Mouse (Mus musculus): Measurements from ENCODE around the gene D6Ertd527e. TPM values are rescaled to one million over a fixed set of nuclear protein-coding genes. Genes with fewer than 3 reads are reported as not detected.

D6Ertd527e gene
- polyA plus RNA-seq, 2 experiments, result 0.56 to 1.6 TPM

DNA sequence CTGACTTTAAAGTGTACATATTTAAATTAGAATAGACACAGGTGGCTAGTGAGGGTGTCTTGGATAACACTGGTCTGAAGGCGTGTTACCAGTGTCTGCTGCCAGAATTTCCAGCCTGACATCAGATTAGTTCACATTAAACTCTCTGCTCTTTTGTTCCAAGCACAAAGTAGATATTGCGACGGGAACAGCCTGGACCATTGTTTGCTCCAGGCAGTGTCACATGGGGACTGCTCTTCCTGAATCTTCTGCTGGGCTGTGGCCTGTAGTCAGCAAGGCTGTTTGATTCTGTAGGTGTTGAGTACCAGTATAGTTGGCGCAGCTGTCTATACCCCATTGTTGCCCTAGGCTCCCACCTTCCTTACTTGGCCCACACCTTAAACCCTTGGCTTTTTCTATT lies 19.4 kb downstream of the D6Ertd527e start:
- 91% methylated on average over 4 of the region's 4 CpGs for WGBS
- no peaks in the 10 kb centered on the region for H3K9me3 ChIP-seq (ENCODE audit: control insufficient read depth, low read length)
- H3K27ac ChIP-seq (replicated peaks; ENCODE audit: low read depth, low read length), result no peak overlapping the region
- H3K4me2 ChIP-seq (replicated peaks; ENCODE audit: low read depth, low read length, severe bottlenecking), result no peak overlapping the region
- no peak overlapping the region for H3K9ac ChIP-seq (ENCODE audit: low read depth, low read length, severe bottlenecking)
- H3K4me3 ChIP-seq (replicated peaks; ENCODE audit: low read length), result no peak overlapping the region
- no peaks in the 10 kb centered on the region; the same call in 1 of the 2 replicates for H3K4me1 ChIP-seq (ENCODE audit: control insufficient read depth, insufficient read depth, low read length)
- H3K36me3 ChIP-seq (ENCODE audit: control insufficient read depth, insufficient read depth, low read length), result no peaks in the 10 kb centered on the region
- ATAC-seq (ENCODE audit: low FRiP score, low read depth) (no peak), DNase-seq (ENCODE audit: low spot score) (no peak)
- H3K27me3 ChIP-seq (ENCODE audit: control insufficient read depth, insufficient read depth, low read length), result no peaks in the 10 kb centered on the region
- TF ChIP-seq POLR2A (IDR thresholded peaks at IDR 0.05; ENCODE audit: borderline replicate concordance, extremely low read depth, insufficient read depth, insufficient read length), result no peak

- 56% methylated on average over 8 of the region's 8 CpGs for WGBS
- ATAC-seq (ENCODE audit: low FRiP score, low read depth), result no peak
- peaks cover 3% of the 10 kb centered on the region; the same call in 1 of the 2 replicates for H3K9me3 ChIP-seq (ENCODE audit: control insufficient read depth, low read length)
- no peak overlapping the region for H3K9ac ChIP-seq (ENCODE audit: low read depth, low read length, severe bottlenecking)
- no peaks in the 10 kb centered on the region for H3K27me3 ChIP-seq (ENCODE audit: control insufficient read depth, insufficient read depth, low read length)
- H3K36me3 ChIP-seq (ENCODE audit: control insufficient read depth, insufficient read depth, low read length), result no peaks in the 10 kb centered on the region
- no peak for TF ChIP-seq POLR2A (IDR thresholded peaks at IDR 0.05; ENCODE audit: borderline replicate concordance, extremely low read depth, insufficient read depth, insufficient read length)
- no peak for DNase-seq (ENCODE audit: low spot score)
- no peak overlapping the region for H3K4me3 ChIP-seq (replicated peaks; ENCODE audit: low read length)
- H3K4me2 ChIP-seq (replicated peaks; ENCODE audit: low read depth, low read length, severe bottlenecking), result no peak overlapping the region
- H3K27ac ChIP-seq (replicated peaks; ENCODE audit: low read depth, low read length), result no peak overlapping the region
- peaks cover 4% of the 10 kb centered on the region; the same call in 1 of the 2 replicates for H3K4me1 ChIP-seq (ENCODE audit: control insufficient read depth, insufficient read depth, low read length)
Measured at GRCm38 (mm10) chr6:87127049-87127753, 22.7 kb downstream of the D6Ertd527e start.

GRCm38 (mm10) chr6:87129861-87130260 lies 25.3 kb downstream of the D6Ertd527e start:
- ATAC-seq (ENCODE audit: low FRiP score, low read depth) (no peak), DNase-seq (ENCODE audit: low spot score) (no peak)
- no peak for TF ChIP-seq POLR2A (IDR thresholded peaks at IDR 0.05; ENCODE audit: borderline replicate concordance, extremely low read depth, insufficient read depth, insufficient read length)
- H3K4me1 ChIP-seq (ENCODE audit: control insufficient read depth, insufficient read depth, low read length), result peaks cover 4% of the 10 kb centered on the region; the same call in 1 of the 2 replicates
- peaks cover 3% of the 10 kb centered on the region; the same call in 1 of the 2 replicates for H3K9me3 ChIP-seq (ENCODE audit: control insufficient read depth, low read length)
- no peak overlapping the region for H3K4me2 ChIP-seq (replicated peaks; ENCODE audit: low read depth, low read length, severe bottlenecking)
- H3K4me3 ChIP-seq (replicated peaks; ENCODE audit: low read length), result no peak overlapping the region
- H3K9ac ChIP-seq (ENCODE audit: low read depth, low read length, severe bottlenecking), result no peak overlapping the region
- peaks cover 3% of the 10 kb centered on the region; the same call in 1 of the 2 replicates for H3K36me3 ChIP-seq (ENCODE audit: control insufficient read depth, insufficient read depth, low read length)
- no peaks in the 10 kb centered on the region for H3K27me3 ChIP-seq (ENCODE audit: control insufficient read depth, insufficient read depth, low read length)
- H3K27ac ChIP-seq (replicated peaks; ENCODE audit: low read depth, low read length), result no peak overlapping the region
- 80% methylated on average over 8 of the region's 8 CpGs for WGBS

- Histone ChIP-seq H3K27ac (replicated peaks; ENCODE audit: low read depth, low read length) (no peak overlapping the region), H3K36me3 (ENCODE audit: control insufficient read depth, insufficient read depth, low read length) (peaks cover 10% of the 10 kb centered on the region), H3K4me2 (replicated peaks; ENCODE audit: low read depth, low read length, severe bottlenecking) (no peak overlapping the region), H3K9ac (ENCODE audit: low read depth, low read length, severe bottlenecking) (no peak overlapping the region), H3K4me1 (ENCODE audit: control insufficient read depth, insufficient read depth, low read length) (peaks cover 4% of the 10 kb centered on the region; the same call in 1 of the 2 replicates), H3K9me3 (ENCODE audit: control insufficient read depth, low read length) (peaks cover 3% of the 10 kb centered on the region; the same call in 1 of the 2 replicates), H3K27me3 (ENCODE audit: control insufficient read depth, insufficient read depth, low read length) (no peaks in the 10 kb centered on the region), H3K4me3 (replicated peaks; ENCODE audit: low read length) (no peak overlapping the region)
- 94% methylated on average over 7 of the region's 7 CpGs for WGBS
- ATAC-seq (ENCODE audit: low FRiP score, low read depth), result no peak
- no peak for DNase-seq (ENCODE audit: low spot score)
- TF ChIP-seq POLR2A (IDR thresholded peaks at IDR 0.05; ENCODE audit: borderline replicate concordance, extremely low read depth, insufficient read depth, insufficient read length), result no peak
Measured at GRCm38 (mm10) chr6:87130628-87131027, 26.1 kb downstream of the D6Ertd527e start.

DNA sequence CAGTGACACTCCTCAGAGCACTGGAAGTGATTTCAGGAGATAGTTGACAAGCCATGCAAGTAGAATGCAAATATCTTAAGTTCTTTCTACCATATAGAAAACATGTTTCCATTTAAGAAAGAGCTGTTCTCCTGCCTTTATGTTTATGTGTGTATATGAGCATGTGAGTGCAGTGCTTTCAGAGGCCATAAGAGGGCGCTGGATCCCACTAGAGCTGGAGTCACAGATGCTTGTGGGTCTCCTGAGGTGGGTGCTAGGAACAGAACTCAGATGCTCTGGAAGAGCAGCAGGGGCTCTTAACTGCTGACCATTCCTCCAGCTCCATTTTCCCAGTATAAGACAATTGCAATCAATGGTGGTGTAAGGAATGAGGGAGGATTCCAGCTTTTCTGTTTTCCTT lies 26.5 kb downstream of the D6Ertd527e start:
- no peak for TF ChIP-seq POLR2A (IDR thresholded peaks at IDR 0.05; ENCODE audit: borderline replicate concordance, extremely low read depth, insufficient read depth, insufficient read length)
- Histone ChIP-seq H3K36me3 (ENCODE audit: control insufficient read depth, insufficient read depth, low read length) (peaks cover 15% of the 10 kb centered on the region), H3K4me3 (replicated peaks; ENCODE audit: low read length) (no peak overlapping the region), H3K27me3 (ENCODE audit: control insufficient read depth, insufficient read depth, low read length) (no peaks in the 10 kb centered on the region), H3K4me1 (ENCODE audit: control insufficient read depth, insufficient read depth, low read length) (peaks cover 4% of the 10 kb centered on the region; the same call in 1 of the 2 replicates), H3K4me2 (replicated peaks; ENCODE audit: low read depth, low read length, severe bottlenecking) (no peak overlapping the region), H3K9ac (ENCODE audit: low read depth, low read length, severe bottlenecking) (no peak overlapping the region), H3K9me3 (ENCODE audit: control insufficient read depth, low read length) (peaks cover 3% of the 10 kb centered on the region; the same call in 1 of the 2 replicates), H3K27ac (replicated peaks; ENCODE audit: low read depth, low read length) (no peak overlapping the region)
- ATAC-seq (ENCODE audit: low FRiP score, low read depth) (no peak), DNase-seq (ENCODE audit: low spot score) (no peak)
- WGBS, result 83% methylated on average over 1 of the region's 1 CpGs
